Mouse (Mus musculus) adrenal gland, postnatal 4 days (tissue): ENCODE measurements around the gene Dnm3. TPM values are rescaled to one million over a fixed set of nuclear protein-coding genes. Genes with fewer than 3 reads are reported as not detected.

Source experiments
- DNase-seq, 2 experiments: peaks; one replicate each; pipeline ENCODE4 v3.0.0; 2021 to 2022; ENCODE audit warnings: low spot score in 2 of 2, mixed read lengths in 2 of 2
- total RNA-seq, 2 experiments: library from RNA; stranded (reverse); gene quantifications; 2 replicates each; pipeline ENCODE4 v1.2.3; 2021

Dnm3 gene
- total RNA-seq, 2 experiments from 2014 or later: 14.1 to 15.6 TPM

DNA sequence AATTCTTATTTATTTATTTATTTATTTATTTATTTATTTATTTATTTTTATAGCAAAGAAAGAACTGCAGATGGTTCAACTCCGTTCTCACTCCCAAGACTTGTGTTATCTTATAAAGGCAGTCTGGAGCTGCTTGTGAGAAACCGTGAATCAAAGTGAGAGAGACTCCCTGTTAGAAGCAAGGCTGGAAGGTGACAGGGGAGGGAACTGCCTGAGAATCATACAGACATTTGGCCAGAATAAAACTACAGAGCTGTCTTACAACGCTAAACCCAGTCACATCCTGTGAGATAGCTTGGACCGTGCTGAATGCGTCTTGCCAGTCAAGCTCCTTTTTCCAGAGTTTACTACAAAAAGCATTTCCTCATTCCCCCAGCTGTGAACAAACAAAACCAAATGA is 439.4 kb downstream of the Dnm3 start:
- no peak for DNase-seq

DNA sequence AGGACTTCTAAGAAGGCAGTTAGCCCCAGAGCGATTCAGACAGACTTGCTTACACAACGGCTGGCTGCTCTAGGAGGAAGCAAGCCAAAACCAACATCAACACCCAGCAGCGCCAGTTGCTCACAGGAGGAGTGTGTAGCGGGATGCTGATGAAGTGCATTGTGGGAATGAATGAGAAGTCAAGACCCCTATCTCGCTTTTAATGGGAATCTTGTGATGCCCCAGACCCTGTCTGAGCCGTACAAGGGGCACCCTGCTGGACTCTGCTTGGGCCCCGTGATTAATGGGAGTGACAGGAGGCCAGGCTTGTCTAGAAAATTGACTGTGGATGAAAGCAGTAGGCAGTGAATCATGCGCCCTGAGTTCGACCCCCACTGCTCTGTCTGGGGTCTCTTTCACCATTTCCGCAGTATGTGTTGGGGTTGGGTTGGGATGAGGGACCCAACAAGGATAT is 439.8 kb downstream of the Dnm3 start:
- no peak for DNase-seq

DNA sequence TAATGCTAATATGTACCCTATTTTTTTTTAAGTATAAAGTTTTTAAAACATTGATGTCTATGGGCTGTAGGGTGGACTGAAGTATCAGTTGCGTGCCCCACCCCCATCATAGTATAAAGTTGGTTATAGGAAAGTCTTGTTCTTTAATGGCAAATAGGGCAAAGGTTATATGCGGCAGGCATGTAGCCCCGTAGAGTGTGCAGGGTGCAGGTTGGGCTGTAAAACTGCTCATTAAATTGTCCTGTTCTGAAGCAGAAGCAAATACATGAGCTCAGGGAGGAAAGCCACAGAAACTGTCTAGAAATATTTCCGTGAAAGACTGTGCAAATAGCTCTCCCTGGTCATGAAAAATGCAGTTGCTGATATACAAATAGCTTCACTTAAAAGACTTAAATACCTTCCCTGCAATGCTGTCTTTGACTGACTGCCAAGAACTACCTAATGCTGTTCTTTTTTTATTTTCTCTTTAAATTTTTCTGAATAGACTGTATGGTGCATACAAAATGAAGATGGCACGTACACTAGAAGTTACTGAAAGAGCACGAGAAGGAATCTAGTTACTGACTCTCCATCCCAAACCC is 440.6 kb downstream of the Dnm3 start:
- no peak for DNase-seq

DNA sequence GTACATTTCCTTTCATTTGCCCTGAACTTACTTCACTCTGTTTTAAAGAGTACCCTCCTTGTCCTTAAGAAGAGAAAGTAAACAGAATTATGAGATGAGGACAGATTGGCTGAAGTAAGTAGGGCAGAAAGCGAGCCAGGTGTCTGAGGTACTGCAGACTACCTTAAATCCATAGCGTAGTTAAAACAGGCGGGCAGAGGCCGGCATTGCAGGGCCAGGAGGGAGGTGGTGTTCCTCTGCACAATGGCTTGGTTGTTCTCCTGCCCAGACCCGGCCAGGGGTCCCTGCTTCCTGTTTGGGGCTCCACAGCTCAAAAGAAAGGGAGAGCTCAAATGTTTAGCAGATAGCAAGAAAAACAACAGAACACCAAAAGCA is 441.4 kb downstream of the Dnm3 start:
- DNase-seq: no peak

DNA sequence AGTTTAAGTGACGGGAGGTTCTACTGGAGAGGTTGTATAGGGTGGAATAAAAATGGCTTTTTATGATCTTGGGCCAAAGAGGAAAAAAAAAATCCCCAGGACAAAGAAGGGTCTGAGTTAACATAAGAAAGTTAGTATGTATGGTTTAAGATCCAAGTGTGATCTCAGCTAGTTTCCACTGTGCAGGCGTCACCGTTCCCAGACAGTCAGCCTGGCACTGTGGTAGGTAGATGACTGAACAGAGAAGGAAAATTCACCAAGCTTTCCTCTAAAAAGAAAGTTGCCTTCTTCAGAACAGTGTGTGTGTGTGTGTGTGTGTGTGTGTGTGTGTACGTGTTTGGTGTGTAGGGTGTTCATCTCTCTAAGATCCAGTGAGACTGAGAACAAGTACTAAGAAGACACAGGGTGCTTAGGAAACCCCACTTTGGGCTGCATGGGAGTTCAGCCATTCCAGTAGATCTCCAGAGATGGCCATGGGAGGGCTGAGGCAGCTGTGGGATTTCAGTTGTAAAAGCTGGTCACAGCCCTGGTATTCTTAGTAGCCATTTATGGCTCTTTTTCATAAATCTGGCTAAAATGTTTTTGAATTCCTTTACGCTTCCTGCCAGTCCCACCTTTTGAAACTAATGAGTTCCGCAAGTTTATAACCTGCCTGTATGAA is 441.9 kb downstream of the Dnm3 start:
- no peak for DNase-seq

GRCm38 (mm10) chr1:162023681-162024270 is 454.1 kb downstream of the Dnm3 start:
- DNase-seq: no peak

DNA sequence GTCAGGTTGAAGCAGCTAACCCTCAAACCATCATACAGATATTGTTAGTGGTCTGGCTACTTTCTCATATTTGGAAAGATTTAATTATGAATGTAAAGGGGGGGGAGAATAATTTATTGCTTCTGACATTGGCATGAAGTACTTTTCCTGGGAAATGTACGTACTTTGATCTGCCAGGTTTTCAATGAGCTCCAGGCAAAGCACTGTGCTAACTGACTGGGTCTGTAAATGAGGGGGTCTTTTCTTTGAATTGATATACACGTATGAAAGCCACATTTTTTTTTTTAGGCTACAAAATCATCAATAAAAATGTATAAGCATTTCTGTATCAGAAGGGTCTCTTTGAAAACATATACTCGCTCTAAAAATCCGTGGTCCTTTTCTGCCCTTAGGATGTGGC is 457.1 kb downstream of the Dnm3 start:
- DNase-seq: no peak

DNA sequence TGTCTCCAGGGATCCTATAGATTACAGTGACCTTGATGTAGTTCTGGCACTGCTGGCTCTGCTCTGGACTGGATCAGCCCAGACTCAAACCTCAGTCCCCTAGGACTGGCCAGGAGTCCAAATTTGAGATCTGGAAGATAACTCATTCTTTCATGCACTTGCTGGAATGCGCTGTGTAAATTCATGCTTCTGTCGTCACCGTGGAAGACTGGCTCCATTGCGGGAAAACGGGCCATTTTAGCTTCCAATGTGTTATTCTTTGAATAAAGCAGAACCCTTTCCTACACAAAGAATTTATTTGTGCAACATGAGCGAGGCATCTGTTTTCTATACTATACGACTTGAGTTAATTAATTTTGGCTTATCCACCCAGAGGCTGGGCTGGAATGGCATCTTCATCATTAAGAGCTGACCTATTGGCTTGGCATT is 457.5 kb downstream of the Dnm3 start:
- no peak for DNase-seq

GRCm38 (mm10) chr1:162018601-162018977 is 459.2 kb downstream of the Dnm3 start:
- DNase-seq: no peak

DNA sequence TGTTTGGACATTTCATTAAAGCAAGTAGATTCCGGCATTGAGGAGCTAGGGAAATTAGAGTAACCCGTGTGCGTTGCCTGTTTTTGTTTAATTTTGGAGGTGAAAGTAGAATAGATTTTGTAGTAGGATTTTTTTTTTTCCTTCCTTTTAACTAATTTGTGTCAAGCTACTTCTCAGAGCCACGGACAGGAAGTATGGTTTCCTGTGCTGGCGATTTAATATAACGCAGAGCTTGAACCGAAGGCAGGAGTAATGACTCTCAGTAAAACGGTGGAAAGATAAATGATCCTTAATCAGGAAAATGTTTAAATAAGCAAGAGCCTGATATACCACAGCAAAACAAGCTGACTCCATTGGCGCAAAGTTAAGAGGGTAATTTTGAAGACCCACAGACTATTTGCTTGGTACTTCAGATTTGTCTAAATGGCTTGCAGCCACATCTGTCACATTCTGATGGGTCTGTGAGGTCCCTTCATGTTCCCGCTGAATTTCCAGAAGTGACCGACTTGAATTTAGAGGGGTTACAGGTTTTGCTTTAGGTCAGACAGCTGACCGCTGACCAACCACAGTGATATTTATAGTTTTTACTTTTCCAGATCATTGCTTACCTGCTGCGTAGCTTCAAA is 459.7 kb downstream of the Dnm3 start:
- no peak for DNase-seq

DNA sequence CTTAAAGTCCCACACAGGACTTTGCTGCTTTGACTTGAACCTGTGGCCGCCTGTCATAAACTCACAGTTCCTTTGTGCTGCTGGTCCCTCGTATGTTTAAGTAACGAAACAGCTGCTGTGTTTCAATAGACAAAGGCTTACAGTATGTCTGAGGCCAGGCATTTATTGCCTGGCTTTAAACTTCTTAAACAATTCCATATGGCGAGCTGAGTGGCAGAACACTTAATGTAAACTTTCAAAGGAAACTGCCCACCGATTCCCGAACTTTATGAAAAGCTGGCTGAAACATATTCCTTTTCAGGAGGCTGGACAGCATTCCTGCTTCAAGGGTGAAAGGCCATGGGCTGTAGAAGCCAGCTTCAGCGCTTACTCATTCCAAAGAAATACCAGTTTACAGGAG is 460.9 kb downstream of the Dnm3 start:
- no peak for DNase-seq

- no peak for DNase-seq
Observed at GRCm38 (mm10) chr1:162015247-162015862, 462.5 kb downstream of the Dnm3 start.

DNA sequence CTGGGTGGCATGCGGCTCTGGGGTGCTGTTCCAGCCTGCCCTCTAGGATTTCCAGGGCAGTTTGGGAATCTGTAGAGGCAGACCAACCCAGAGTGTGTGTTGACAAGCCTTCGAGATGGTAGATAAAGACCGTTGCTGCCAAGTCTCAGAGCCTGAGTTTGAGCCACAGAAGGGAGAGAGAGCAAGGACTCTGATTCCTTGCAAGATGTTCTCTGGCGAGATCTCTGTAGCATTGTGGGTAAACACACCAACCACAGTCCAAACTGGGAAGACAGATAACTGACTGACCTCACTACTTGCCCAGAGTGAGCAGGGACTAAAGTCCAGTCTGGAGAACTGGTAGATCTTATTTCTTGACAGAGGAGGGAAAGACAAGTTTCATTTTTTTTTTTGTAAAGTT is 464.3 kb downstream of the Dnm3 start:
- DNase-seq: no peak

- no peak for DNase-seq
Observed at GRCm38 (mm10) chr1:162011523-162012245, 466.1 kb downstream of the Dnm3 start.

- DNase-seq: no peak
Observed at GRCm38 (mm10) chr1:162009086-162009485, 468.7 kb downstream of the Dnm3 start.

DNA sequence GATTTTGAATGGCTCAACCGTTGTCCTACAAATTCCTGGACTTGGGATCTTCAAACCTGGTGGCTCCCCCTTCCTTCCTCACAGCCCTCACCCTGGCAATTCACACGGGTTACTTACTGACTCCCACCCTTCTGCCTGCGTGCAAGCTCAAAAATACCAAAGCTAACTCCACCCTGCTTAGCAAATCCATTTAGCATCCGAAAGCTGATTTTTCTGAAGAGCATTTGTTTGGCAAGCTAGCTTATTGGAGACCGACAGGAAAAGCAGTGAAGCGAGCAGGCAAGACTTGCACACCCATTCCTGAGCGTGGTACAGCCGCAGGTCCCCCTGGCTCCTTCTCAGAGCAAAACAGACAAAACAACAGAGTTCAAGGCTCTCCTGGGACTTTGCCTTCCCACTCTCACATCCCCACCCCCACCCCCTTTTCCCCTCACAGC is 469.2 kb downstream of the Dnm3 start:
- DNase-seq: no peak

DNA sequence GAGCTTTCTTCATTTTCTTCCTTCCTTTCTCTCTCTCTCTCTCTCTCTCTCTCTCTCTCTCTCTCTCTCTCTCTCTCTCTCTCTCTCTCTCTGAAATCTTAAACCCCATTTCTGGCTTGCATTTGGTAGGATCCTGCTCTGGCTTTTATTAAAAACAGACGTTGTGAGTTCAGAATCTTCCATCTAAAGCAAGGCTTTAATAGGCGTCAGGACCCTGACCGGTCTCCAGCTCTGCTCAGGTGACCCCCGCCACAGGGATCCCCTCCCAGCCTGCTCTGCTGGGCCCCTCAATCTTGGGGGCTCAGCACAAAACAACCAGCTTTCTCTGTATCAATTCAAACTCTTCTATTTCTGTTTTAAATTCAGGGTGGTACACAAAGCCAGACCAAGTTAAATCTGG is 469.6 kb downstream of the Dnm3 start:
- DNase-seq: no peak

- no peak for DNase-seq
Observed at GRCm38 (mm10) chr1:162006109-162006508, 471.7 kb downstream of the Dnm3 start.

GRCm38 (mm10) chr1:162004821-162005770 is 472.7 kb downstream of the Dnm3 start:
- DNase-seq: no peak

DNA sequence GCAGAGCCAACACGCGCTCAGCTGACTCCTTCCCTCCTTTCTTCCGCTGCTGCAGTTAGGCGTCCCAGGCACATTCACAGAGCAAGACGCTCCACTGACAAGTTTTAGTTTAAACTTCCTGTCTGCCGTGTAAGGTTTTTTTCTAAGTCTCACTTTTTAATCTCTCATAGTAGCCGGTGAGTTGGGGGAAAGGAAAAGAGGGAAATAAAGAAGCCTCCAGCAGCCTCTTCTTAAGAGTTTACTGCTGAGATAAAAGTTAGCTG is 473.4 kb downstream of the Dnm3 start:
- DNase-seq: no peak
